Mouse (Mus musculus) central nervous system, embryonic 18 days (tissue): Measurements from ENCODE around the gene Pdzph1. TPM values are rescaled to one million over a fixed set of nuclear protein-coding genes. Genes with fewer than 3 reads are reported as not detected.

ENCODE experiments used
- polyA plus RNA-seq: library from polyadenylated mRNA; depleted of rRNA; stranded (reverse); fragments of >200 nt; gene quantifications from 2 replicates; pipeline ENCODE4 v1.2.3, GENCODE M21; 2012; rRNA removed

Gene Pdzph1
- polyA plus RNA-seq, result 2.9 and 3.1 TPM in 2 replicates

DNA sequence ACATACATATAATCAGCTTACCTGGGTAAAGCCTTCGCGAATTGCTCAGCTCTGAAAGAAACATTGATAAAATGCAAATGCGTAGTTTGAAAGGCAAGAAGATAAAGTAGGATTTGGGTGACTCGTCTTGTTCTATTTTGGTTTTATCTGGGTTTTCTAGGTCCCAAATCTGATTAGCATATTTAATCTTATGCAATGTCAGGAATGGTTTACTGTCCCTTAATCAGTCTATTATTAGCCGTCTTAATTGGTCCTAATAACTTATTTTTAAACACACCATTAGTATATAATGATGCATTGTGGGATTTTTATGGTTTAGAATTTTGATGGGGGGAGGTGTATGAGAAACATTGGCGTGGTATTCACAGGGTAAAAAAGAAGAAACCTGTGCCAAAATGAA, at the start of gene Pdzph1:
Gene Pdzph1, minus strand, starts transcription at position 101 of the 400 bp plus-strand sequence.

DNA sequence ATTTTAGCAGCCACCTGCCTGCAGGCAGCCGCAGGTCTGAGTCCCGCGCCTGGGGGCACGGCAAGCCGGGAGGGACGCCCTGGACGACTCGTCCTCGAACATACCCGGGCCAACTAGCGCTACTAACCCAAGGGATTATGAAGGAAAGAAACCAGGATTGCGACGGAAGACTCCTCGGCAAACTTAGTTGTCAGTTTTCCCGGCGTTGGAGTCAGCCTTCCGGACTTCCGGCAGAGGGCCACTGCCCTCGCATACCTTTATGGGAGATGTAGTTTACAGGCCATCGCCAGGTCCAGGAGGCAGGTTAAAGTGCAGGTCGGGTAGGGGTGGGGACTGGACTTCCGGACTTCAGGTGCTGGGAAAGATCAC, 21.9 kb upstream of the Pdzph1 start, which contains the start of gene Nudt12:
Gene Nudt12, minus strand, starts transcription at position 282 of the 369 bp plus-strand sequence.

Other genes starting within 250 kb of the Pdzph1 start
- gene Nudt12, start 22.0 kb upstream of the Pdzph1 start, polyA plus RNA-seq, result 2.1 and 2.9 TPM in 2 replicates